Mouse (Mus musculus): Measurements from ENCODE around the gene Ank3. TPM values are rescaled to one million over a fixed set of nuclear protein-coding genes. Genes with fewer than 3 reads are reported as not detected.

Ank3 gene
- polyA plus RNA-seq, 2 experiments from 2014 or later = 0.05 to 1.3 TPM

DNA sequence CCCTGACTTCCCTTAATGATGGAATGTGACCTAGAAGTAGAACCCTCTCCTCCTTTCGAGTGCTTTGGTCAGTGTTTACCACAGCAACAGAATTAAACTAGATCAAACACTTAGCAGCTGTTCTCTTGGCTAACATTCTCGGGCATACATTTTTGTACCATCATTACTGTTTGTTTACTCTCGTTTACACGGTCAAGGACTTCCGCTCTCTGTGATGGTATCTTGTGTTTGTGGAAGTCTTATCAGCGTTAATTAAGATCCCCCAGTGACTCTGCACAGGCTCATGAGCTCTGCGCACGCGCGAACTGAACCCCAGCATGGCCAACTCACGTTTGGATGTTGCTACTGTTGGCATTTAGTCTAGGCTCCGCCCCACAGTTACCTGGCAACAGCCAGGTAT lies 16.3 kb downstream of the Ank3 start:
- ATAC-seq = no peak

DNA sequence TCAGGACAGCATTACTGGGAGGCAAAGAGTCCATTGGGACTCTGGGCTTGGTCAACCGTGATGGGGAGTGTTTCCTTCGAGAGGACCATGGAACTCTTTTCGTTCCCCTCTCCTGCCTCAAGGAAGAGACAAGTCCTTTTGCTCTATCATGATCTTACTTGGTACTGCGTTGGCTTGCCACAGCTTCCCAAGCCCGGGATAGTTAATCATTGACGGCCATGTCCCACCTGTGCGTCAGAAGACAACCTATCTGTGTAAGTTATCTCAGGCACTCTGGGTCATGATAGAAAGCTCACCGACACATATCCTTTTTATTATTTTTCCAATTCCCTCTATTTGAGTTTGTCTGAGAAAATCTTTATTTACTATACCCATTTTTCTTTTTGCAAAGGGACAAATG lies 20.1 kb downstream of the Ank3 start:
- ATAC-seq = no peak

DNA sequence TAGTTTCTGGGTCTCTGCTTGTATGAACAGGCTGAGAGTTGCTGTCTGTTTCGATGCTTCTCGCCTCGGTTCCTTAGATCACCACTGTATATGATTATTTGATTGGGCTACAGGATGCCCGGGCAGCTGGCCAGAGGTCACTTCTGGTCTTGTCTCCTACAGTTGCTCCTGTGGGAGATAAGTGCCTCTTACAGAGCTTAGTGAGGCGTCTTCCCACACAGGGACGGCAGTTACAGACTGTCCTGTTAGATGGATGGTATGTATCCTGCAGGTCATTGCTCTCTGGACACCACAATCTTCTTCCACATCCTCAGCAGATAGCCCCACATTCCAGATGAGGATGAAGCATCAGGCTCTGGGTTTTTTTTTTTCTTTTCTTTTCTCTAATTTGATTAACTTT lies 21.7 kb downstream of the Ank3 start:
- no peak for ATAC-seq

DNA sequence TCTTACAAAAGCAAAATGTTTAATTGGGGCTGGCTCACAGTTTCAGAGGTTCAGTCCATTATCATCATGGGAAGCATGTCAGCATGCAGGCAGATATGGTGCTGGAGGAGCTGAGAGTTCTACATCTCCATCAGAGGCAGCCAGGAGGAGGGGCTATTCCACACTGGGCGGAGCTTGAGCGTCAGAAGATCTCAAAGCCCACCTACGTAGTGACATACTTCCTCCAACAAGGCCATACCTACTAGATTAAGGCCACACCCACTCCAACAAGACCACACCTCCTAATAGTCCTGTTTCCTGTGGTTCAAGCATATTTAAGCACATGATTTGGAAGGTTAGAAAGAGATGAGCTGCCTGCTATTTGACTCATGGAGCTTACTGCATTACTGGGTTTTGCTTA lies 25.5 kb downstream of the Ank3 start:
- ATAC-seq = no peak

DNA sequence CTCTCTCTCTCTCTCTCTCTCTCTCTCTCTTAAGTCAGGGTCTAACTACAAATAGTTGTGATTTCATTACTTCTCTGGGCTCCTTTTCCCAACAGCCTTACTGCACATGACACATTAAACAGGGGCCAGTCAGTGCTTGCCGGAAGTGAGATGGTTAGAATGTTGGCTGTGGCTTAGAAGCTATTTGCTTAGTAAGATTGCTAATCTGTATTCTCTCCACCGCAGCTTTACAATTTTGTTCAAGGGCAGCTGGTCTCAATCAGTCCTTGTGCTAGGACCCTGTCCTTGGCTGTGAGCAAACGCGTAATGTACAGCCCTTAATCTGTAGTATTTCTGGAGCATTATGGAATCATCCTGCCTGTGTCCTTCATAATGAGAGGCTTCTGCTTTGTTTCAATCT lies 31.6 kb downstream of the Ank3 start:
- no peak for ATAC-seq

DNA sequence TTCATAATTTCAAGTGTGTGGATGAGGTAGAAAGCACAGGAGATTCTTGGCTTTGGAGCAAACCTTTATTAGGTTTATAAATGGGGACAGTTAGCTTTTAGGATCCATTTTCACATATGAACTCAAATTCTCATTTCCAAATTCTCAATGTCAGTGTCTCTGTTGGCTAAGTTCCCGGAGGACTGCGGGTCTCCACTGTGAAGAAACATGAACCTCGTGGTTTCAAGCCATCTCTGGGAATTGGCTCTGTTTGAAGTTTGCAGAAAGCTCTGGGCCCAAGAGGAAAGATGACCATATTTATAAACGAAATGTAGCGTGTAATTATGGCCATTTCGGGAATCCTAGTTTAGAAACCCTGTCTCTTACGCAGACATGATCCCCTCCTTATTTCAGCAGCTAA lies 32.5 kb downstream of the Ank3 start:
- ATAC-seq = no peak

DNA sequence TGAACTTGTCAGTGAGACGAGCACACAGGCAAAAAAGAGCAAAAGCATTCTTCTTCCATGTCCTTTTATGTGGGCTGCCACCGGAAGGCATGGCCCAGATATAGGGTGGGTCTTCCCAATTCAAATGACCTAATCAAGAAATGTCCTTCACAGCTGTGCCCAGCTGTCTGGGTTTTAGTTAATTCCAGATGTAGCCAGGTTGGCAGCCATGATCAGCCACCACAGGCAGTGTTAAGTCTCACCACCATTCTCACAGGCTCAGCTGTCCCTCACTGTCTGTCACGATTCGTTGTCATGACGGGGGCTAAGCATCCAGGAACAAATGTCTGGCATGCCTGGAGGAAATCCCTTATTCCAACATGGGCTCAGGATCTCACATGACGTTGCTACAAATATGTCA lies 36.6 kb downstream of the Ank3 start:
- ATAC-seq = no peak

DNA sequence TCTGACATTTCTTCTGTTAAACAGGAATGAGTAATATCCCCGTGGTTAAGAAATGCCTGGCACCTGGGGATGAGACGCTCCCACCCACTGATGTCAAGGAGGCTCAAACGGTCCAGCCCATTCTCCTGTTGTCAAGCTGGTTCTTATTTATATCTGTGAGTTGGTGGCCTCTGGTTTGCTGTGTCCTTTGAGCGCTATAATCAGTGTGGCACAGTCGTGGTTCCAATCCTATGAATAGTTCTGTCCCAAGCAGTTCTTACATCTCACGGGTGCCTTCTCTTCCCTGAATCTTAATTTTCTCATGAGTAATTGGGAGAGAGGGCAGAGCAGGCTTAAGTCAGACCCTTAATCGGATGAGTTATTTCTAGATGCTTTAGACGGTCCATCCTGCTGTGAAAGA lies 40.9 kb downstream of the Ank3 start:
- no peak for ATAC-seq

DNA sequence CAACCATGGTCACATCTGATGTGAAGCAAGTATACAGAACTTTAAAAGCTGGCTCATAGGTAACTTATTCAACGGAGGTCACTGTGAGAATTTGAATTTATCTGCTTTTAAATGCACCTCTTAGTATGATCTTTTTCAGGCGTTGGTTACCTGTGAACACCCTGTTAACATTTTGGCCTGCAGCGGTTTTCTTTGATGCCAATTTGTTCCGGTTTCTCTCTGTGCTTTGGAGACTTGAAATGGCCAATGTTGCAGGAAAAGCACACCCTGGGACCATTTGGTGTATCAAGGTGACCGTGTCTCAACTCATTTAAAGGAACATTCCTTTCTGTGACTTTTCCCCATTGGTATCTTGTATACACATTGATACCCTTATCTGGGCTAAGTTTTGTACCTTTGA lies 46.0 kb downstream of the Ank3 start:
- no peak for ATAC-seq

DNA sequence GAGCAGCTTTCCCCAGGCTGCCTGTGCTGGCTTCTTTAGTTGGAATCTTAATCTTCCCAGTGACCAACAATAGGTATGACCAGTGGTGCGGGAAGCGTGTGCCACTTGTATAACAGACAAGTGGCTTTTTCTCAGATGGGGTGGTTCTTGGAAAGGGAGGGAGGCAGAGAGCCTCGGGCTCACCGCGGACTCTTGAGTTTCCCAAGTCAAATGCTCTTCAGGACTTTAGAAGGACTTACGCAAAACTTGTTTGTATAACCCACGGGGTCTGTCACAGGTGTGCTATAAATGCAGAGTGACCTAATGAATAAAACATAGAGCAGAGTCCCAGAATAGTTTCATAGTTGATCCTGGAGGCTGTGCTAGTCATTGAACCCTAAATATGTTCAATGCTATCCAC lies 47.4 kb downstream of the Ank3 start:
- ATAC-seq = no peak

DNA sequence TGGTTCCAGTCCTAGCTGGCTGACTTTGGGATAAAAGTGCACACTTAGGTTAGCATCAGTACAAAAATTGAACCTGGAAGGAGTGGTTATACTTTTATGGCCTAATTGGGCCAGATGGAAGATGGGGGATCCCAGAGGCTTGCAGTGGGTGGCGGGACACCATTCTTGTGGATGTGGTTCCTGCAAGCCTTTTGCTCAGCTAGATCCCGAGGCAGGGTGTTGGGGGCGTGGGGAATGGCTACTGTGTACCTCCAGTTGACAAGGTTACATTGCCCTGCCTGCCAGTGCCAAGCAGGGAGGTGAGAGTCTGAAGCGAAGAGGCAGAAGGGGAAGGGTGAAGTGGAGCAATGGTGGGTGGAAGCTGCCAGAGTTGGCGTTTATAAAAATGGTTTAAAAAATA lies 48.0 kb downstream of the Ank3 start:
- ATAC-seq = no peak

DNA sequence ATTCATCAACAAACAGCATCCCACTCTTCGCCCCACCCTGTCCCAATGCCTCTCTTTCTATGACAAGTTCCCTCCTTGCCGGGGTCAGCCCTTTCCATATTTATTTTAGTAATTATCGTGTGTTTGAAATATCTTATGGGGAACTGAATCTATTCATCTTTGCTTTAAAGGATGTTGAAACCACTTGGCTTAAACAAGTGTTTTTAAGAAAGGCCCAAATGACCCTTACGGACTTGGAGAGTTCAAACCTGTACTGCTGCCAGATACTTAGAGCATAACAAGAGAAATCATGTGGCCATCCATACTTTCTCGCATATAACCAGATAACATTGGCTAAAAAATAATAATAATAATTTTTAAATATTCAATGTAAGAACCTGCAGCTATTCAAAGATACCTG lies 48.7 kb downstream of the Ank3 start:
- ATAC-seq = no peak

DNA sequence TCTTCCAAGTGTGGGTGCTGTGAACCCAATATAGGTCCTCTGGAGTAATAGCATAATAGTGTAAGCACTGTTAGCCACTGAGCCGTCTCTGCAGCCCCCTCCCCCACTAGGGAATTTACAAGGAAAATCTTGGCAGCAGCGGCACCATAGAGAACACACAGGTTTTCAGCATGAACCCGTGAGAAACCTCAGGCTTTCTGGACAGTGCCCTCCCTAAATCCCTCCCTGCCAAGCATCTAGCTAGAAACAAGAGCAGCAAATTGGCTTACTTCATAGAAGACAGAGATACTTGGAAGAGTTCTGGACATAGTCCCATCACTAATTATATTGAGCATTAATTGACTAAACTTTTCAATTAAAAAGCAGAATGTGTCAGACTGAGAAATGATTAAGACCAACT lies 49.6 kb downstream of the Ank3 start:
- no peak for ATAC-seq

DNA sequence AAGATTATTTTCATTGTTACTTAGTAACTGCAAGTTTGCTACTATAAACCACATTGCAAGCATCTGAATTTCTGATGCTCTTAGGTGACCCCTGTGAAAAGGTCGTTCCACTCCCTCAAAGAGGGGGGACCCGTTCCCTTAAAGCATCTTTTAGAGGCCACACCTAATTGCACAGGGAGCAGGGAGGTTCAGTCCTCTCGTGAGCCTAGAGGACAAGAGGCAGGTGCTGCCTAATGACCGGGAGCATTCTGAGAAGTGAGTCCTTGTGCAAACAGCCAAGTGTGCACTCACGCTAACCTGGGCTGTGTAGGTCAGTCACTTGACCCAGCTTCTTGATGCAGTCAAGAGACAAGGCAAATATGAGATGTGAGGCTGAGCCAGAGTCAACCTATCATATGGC lies 52.4 kb downstream of the Ank3 start:
- no peak for ATAC-seq

DNA sequence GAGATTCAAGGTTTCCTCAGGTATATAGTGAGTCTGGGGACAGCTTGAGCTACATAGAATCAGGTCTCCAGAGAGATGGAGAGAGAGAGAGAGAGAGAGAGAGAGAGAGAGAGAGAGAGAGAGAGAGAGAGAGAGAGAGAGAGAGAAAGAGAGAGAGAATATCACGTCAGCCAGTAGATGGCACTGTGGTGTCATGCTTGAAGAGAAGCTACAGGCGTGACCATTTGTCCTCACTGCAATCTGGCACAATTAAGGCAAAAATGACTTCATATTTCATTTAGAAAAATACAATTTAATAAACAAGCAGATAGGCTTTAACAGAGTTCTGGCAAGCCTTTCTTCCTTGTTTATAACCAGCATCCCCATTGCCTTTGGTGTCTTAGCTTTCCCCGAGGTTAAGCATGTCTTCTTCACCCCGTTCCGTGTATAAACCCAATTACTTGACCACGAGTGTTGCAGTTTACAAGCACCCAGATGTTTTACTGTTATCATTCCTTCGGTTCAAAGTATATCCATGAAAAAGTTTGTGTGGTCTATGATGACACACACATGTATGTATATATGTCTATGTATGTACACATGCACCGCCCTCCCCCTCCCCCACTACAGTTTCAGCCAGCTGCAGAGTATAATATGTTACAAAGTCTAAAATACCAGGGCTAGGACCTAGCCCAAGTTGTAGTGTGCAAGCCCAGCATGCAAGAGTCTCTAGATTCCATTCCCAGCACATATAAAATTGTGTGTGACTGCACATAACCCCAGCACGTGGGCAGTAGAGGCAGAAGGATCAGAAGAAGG lies 53.8 kb downstream of the Ank3 start:
- no peak for ATAC-seq

DNA sequence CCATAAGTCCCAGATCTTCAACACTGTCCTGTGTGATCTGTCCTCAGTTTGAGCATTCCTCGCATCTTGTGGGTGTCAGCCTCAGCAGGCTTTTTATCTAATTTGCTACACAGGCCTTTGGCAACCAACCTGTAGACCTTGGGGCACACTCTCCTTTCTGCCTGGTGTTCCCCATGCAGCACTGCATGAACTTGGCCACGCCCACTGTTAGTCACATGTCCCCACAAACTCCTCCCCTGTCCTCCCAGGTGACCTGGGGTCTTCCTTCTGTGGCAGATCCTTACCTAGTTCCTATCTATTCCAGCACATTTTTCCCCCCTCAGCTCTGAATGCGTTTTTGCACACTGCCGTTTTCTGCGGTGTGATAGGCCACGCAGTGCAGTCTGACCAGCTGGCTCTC lies 55.0 kb downstream of the Ank3 start:
- ATAC-seq = no peak

DNA sequence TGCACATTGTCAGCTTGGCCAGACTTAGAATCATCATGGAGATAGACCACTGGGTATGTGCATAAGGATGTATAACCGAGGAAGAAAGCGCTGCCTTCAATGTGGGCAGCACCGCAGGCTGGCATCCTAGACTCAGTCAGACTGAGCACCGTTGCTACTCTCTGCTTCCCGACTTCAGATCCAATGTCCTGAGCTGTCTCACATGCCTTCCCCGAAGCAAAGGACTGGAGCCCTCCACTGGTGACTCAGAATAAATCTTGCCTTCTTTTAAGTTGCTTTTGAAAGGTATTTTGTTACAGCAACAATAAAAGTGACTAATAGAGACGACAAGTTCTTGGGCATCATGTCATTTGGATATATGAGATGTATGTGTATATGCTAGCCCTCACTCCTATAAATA lies 55.9 kb downstream of the Ank3 start:
- no peak for ATAC-seq

DNA sequence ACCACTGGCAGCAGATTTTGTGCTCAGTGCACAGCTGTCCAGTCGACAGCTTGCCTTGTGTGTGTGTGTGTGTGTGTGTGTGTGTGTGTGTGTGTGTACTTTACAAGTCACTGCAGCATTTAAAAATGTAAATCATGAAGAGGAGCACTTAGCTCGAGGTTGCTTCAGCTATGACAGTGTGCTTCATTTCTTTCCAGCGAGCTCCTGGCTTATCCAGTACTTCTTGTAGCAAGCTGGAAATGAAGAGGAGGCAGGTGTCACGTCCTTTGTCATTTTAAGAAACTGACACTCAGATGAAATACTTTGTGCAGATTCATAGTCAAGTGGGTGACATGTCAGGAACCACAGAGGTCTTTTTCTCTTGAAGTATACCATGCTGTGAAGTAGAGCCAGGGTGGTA lies 66.3 kb downstream of the Ank3 start:
- no peak for ATAC-seq

DNA sequence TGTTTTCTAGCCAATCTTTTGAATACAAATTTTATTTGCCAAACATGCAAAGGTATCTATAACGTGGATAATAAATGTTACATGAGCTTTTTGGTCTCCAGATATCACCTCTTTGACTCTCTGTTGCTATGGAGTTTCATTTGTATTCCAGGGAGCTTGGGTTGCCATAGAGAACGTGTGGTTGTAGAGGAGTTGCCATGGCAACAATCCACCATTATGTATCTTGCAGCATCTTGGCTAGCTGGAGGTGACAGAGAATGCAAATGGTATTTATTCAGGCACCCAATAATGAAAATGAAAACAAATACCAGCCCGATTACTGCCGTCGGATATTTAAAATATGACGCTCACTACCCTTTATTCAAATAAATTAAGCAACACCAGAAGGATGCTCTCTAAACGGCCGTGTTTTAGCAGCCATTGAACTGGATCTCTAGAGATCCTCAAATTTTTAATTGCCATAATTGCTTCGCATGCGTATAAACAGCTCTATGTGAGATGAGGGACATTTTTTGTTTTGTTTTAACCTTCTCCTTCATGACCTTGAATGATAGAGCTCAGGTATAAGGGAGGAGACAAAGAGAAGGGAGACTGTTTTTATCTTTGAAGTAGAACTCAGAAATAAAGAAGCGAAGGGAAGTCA lies 67.1 kb downstream of the Ank3 start:
- no peak for ATAC-seq

DNA sequence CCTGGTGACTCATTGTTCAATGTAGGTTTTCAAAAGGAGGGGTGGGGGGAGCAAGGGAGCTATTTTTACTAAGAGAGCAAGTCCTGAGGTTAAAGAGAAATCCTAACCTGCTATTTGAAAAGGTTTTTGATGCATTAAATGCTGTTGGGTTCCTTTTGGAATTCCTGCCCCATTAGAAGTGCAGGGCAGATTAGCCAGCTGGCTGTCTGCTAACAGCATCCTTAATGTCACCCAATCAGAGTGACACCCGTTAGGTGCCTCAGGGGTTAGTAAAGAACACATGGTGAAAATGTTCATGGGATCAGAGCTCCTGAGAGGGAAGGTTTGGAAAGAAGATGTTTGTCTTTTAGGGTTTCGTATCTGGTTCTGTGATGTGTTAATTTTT lies 67.6 kb downstream of the Ank3 start:
- ATAC-seq = no peak

DNA sequence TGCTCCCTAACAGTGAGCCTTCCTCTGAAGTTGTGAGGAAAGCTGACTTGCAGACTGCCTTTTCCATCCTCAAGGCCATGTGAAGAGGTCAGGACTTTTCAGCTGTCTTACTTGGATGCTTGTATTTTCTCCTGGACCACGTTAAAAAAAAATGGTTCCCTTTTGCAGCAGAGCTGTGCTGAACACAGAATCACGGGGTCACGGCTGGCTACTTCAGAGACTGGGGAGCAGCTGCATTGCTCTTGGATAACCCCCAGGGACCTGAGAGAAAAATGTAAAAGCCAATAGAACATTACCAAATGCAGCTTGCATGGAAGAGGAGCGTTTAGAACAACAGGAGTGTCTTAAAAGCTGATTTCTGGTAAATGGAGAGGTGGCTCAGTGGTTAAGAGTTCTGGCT lies 68.0 kb downstream of the Ank3 start:
- ATAC-seq = no peak

DNA sequence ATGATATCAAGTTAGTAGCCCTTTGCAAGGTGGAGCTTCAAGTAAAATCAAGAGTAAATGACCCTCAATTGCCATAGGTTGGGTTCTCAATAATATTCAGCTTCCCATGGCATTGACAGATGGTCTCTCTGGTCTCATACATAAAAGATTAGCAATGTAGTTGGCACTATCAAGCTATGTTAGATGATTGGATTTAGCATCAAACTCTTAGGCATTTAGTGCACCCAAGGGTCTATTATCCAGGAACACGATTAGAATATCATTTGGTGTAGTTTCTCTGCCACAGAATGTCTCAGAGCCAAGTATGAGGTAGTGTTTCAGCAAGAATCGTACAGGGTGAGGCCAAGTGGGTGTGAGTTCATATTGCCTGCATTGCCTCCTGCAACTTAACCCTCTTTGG lies 68.6 kb downstream of the Ank3 start:
- no peak for ATAC-seq

DNA sequence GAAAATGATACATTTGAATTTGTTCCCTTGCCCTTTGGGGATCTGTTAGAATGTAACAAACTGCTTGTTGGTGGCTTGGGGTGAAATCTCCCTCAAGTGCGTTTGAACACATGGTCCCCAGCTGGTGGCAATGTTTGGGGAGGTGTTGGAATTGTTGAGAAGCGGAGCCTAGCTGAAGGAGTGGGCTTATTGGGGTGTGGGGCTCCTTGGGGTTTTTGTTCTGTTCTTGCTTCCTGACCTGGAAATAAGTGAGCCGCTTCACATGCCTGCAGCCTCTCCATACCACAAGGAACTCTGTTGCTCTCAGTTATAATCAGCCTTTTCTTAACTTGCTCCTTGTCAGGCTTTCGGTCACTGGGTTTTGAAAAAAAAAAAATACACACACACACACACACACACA lies 73.3 kb downstream of the Ank3 start:
- no peak for ATAC-seq

DNA sequence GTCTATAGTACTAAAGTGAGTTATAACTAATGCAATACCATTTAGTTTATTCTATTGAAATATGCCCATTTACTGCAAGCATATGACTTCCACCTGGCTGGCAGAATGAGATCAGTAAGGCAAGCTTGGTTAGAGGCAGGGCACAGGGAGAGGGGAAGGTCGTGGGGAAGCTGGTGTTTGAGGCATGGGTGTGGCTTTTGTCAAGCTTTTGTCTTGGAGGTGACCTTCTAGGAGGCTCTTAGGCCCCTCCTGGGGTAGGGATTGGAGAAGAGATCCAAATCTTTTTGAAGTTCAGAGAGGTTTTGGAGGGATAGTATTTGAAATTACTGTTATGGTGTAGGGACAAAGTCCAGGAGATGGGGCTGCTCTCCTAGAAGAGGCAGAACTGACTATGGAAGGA lies 78.3 kb downstream of the Ank3 start:
- no peak for ATAC-seq

DNA sequence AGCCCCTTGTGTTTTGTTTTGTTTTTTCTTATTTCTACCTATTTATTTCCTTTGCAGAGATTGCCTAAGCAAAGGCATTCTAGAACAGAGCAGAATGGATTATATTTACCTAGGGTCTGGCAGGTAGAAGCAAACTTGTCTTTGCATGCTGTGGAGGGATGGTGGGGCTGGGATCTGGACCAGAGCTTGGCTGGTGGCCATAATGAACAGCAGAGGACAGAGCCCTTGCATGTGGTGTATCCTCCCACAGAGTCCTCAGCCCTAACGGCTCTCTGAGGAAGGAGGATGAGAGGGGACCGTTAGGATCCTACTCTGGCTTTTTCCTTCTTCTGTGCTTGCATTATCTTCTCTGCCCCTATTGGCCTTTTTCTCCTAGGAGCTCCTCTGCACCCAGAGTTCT lies 79.1 kb downstream of the Ank3 start:
- ATAC-seq = no peak

Data from activated CD4-positive, CD25-positive, alpha-beta regulatory T cell, adult 4 months (primary cell).